Mouse (Mus musculus): ENCODE results near the gene Zfp512.
"Not testable (repeated sequence)": the region's sequence is repeated elsewhere in the genome, so short reads cannot be mapped to it uniquely, and the experiment has no call there.

DNA sequence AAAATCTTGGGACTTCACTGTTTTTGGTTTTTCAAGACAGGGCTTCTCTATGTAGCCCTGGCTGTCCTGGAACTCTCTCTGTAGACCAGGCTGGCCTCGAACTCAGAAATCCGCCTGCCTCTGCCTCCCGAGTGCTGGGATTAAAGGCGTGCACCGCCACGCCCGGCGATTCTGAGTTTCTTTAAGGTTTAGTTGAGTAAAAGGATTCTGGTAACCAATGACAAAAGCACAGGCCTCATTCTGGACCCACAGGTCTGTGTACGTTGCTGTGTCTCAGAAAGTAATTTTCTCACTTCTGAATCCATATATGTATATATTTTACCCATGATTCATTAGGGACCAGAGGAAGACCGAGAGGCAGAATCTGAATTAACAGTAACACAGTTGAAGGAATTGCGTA, 75.5 kb downstream of the Zfp512 start, which contains the start of gene Supt7l:
- not testable (repeated sequence) for TF ChIP-seq CTCF (IDR thresholded peaks at IDR 0.05; ENCODE audit: borderline replicate concordance, insufficient read depth, low read depth, low read length); POLR2A (IDR thresholded peaks at IDR 0.05; ENCODE audit: borderline replicate concordance, insufficient read depth, low read length)
